Mouse (Mus musculus) embryonic facial prominence, embryonic 13.5 days (tissue): ENCODE measurements around the gene Sumo1. TPM values are rescaled to one million over a fixed set of nuclear protein-coding genes. Genes with fewer than 3 reads are reported as not detected.
"Not testable (repeated sequence)": the region's sequence is repeated elsewhere in the genome, so short reads cannot be mapped to it uniquely, and the experiment has no call there.

ENCODE experiments used
- ATAC-seq: fragments of 200-750 bp; cut with Nextera tagmentation; 2 replicates; pipeline ENCODE4 v1.8.0; 2017; ENCODE audit warnings: low read depth; ENCODE audit not compliant: insufficient number of reproducible peaks, insufficient read depth, low FRiP score, low TSS enrichment
- H3K27ac ChIP-seq: fragments of 300-500 bp; sonication (generic); 2 replicates; pipeline ENCODE4 v1.5.1; 2015; ENCODE audit warnings: moderate library complexity, mild to moderate bottlenecking, inconsistent platforms
- H3K27me3 ChIP-seq: fragments of 300-500 bp; sonication (generic); 2 replicates; pipeline ENCODE4 v1.6.1; 2015; ENCODE audit warnings: mild to moderate bottlenecking, inconsistent platforms
- H3K36me3 ChIP-seq: fragments of 300-500 bp; sonication (generic); 2 replicates; pipeline ENCODE4 v1.6.1; 2015; ENCODE audit warnings: mild to moderate bottlenecking, inconsistent platforms
- H3K4me1 ChIP-seq: fragments of 300-500 bp; sonication (generic); 2 replicates; pipeline ENCODE4 v1.6.1; 2015; ENCODE audit warnings: inconsistent platforms
- H3K4me2 ChIP-seq: fragments of 300-500 bp; sonication (generic); 2 replicates; pipeline ENCODE4 v1.6.1; 2015; ENCODE audit warnings: moderate library complexity, mild to moderate bottlenecking, inconsistent platforms
- H3K4me3 ChIP-seq: fragments of 300-500 bp; sonication (generic); 2 replicates; pipeline ENCODE4 v1.5.1; 2015; ENCODE audit warnings: mild to moderate bottlenecking, inconsistent platforms
- H3K9ac ChIP-seq: fragments of 300-500 bp; sonication (generic); 2 replicates; pipeline ENCODE4 v1.6.1; 2015; ENCODE audit warnings: mild to moderate bottlenecking, inconsistent platforms
- H3K9me3 ChIP-seq: fragments of 300-500 bp; sonication (generic); 2 replicates; pipeline ENCODE4 v1.6.1; 2016; ENCODE audit warnings: inconsistent platforms
- WGBS: fragments of 180-500 bp; shearing (Covaris S2); methylation state at CpG from one replicate; pipeline ENCODE4 v1.1.7; 2015; ENCODE audit warnings: mixed read lengths; 5-methylcytosine and 5-hydroxymethylcytosine counted together
- polyA plus RNA-seq: library from polyadenylated mRNA; unstranded; fragments of >200 nt; fragmentation: Nextera tagmentation; extraction: Ambion mirVana; gene quantifications from 2 replicates; pipeline ENCODE4 v1.2.1, GENCODE M21; 2015

Gene Sumo1
- polyA plus RNA-seq, 1 experiment from 2014 or later: 472 TPM

GRCm38 (mm10) chr1:59633056-59633455 is 37.6 kb downstream of the Sumo1 start:
- 21% methylated on average over 6 of the region's 6 CpGs for WGBS
- Histone ChIP-seq H3K9me3 (no peaks in the 10 kb centered on the region), H3K9ac (0 out of 2 replicates have a peak overlapping the region, but pooled peaks have one; percentile 18), H3K36me3 (no peaks in the 10 kb centered on the region), H3K4me2 (peak overlapping the region; percentile 33), H3K4me3 (peak overlapping the region; percentile 15; the same call in 1 of the 2 replicates), H3K27me3 (no peaks in the 10 kb centered on the region), H3K4me1 (peaks cover 8% of the 10 kb centered on the region), H3K27ac (peak overlapping the region; percentile 7; the same call in 1 of the 2 replicates)
- ATAC-seq: no peak

DNA sequence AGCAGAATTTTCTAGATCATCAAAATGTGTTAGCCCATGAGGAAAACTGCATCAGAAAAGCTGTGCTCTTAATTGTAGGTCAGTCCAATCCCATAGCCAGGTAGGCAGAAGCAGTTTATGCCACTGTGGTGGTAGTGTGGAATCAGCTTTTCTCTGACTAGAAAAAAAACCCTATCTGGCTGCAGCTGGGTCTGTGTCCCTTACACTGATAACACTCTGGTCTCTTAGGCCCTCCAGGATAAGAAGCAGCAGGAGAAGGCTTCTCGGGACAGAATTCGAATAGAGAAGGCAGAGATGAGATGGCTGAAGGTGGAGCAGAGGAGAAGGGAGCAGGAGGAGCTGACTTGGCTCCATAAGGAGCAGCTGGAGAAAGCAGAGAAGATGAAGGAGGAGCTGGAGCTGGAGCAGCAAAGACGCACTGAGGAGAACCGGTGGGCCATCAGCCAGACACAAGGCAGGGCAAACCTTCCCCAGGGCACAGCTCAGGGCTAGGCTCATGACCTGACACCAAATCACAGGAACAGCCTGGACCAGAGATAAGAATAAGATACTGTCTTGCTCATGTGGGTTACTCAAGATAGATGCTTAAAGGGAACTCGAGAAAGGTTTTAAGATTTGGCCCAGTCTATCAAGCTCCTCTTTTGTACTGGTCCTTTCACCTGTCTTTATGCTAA is 38.5 kb downstream of the Sumo1 start:
- Histone ChIP-seq H3K4me1 (peaks cover 8% of the 10 kb centered on the region), H3K36me3 (no peaks in the 10 kb centered on the region), H3K27ac (no peak overlapping the region), H3K27me3 (no peaks in the 10 kb centered on the region), H3K9me3 (no peaks in the 10 kb centered on the region), H3K4me3 (no peak overlapping the region), H3K9ac (no peak overlapping the region), H3K4me2 (no peak overlapping the region)
- 82% methylated on average over 5 of the region's 5 CpGs for WGBS
- ATAC-seq: no peak

DNA sequence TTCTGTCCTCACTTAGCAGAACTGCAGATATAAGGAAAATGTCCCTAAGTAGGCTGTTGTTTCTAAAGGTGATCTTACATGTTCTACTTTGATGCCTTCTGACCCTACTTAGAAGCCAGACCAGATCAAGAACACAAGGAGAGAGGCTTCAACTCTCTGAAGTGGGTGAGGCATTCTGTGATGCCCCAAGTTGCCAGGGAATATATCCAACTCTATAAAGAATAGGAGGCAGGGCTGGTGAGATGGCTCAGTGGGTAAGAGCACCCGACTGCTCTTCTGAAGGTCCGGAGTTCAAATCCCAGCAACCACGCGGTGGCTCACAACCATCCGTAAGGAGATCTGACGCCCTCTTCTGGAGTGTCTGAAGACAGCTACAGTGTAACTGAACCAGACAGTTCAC is 40.3 kb downstream of the Sumo1 start:
- not testable (repeated sequence) for H3K4me3 ChIP-seq, H3K4me1 ChIP-seq, H3K4me2 ChIP-seq, H3K36me3 ChIP-seq, H3K9ac ChIP-seq, H3K9me3 ChIP-seq, H3K27ac ChIP-seq, ATAC-seq, H3K27me3 ChIP-seq
- 91% methylated on average over 6 of the region's 6 CpGs for WGBS

DNA sequence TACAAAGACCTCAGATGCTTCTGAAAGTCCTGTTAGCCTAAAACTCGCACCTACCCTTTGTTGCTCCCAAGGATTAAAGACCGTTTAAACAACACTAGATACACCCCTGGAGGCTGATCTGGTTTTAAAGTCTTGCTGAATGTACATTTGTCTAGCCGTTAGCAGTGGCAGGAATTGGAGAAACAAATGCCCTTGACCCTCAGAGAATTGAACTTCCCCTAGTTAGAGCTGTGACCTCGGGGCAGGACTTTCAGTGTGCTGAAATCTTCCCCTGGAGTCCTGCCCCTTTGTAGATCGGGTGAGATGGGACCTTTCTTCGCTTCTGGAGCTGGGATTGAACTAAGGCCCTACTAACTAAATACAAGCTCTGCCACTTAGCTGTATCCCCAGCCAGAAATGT is 41.4 kb downstream of the Sumo1 start:
- H3K27me3 ChIP-seq: no peaks in the 10 kb centered on the region
- ATAC-seq: no peak
- 30% methylated on average over 6 of the region's 6 CpGs for WGBS
- no peak overlapping the region for H3K4me3 ChIP-seq
- H3K4me1 ChIP-seq: peaks cover 8% of the 10 kb centered on the region
- H3K9me3 ChIP-seq: no peaks in the 10 kb centered on the region
- H3K9ac ChIP-seq: no peak overlapping the region
- no peak overlapping the region for H3K27ac ChIP-seq
- no peak overlapping the region for H3K4me2 ChIP-seq
- no peaks in the 10 kb centered on the region for H3K36me3 ChIP-seq

DNA sequence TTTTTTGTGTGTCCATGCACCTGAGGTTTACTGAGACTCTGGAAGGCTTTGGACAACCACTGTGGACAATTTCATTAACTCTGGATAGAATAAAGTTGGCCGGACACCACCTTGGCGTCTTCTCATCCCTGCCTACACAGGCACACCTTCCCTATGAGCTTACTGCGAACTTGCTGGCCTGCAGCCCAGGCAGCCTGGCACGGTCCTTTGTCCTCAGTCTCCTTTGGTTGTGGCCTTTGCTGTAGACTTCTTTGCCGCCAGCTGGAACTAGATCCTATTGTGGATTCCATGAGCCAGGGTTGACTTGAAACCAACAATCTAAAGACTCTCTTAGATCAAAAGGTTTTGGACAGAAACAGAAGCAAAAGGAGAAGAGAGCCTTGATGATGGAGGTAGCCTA is 45.2 kb downstream of the Sumo1 start:
- Histone ChIP-seq H3K27ac (no peak overlapping the region), H3K4me3 (no peak overlapping the region), H3K9me3 (no peaks in the 10 kb centered on the region), H3K36me3 (no peaks in the 10 kb centered on the region), H3K4me1 (no peaks in the 10 kb centered on the region), H3K4me2 (no peak overlapping the region), H3K27me3 (no peaks in the 10 kb centered on the region), H3K9ac (no peak overlapping the region)
- ATAC-seq: no peak
- 85% methylated on average over 5 of the region's 5 CpGs for WGBS

- no peak overlapping the region for H3K27ac ChIP-seq
- no peak overlapping the region for H3K9ac ChIP-seq
- no peaks in the 10 kb centered on the region for H3K36me3 ChIP-seq
- H3K4me1 ChIP-seq: no peaks in the 10 kb centered on the region
- H3K27me3 ChIP-seq: no peaks in the 10 kb centered on the region
- H3K4me2 ChIP-seq: no peak overlapping the region
- WGBS: 25% methylated on average over 5 of the region's 5 CpGs
- ATAC-seq: peak; percentile 59; the same call in 1 of the 2 replicates
- H3K9me3 ChIP-seq: no peaks in the 10 kb centered on the region
- H3K4me3 ChIP-seq: no peak overlapping the region
Measured at GRCm38 (mm10) chr1:59623325-59624017, 47.2 kb downstream of the Sumo1 start.

DNA sequence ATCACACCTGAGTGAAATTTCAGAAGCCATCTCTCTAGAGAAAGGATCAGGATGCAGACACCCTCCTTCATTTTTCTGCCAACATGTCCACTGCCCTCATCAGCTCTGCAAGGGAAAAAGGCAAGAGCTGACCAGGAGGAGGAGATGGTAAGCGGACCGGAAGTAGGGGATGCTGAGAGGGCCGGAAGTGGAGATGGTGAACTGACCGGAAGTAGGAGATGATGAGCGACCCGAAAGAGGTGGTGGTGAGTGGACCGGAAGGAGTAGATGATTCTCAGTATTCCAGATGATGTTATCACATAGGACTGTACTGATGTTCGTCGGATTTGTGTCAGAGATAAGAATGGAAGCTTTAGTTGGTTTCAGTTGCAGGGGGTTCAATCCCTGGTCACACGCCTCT is 51.4 kb downstream of the Sumo1 start:
- Histone ChIP-seq H3K4me3 (no peak overlapping the region), H3K27me3 (no peaks in the 10 kb centered on the region), H3K27ac (no peak overlapping the region), H3K36me3 (no peaks in the 10 kb centered on the region), H3K9ac (no peak overlapping the region), H3K4me2 (no peak overlapping the region), H3K9me3 (no peaks in the 10 kb centered on the region), H3K4me1 (no peaks in the 10 kb centered on the region)
- WGBS: 88% methylated on average over 10 of the region's 10 CpGs
- no peak for ATAC-seq

GRCm38 (mm10) chr1:59615021-59615420 is 55.6 kb downstream of the Sumo1 start:
- no peaks in the 10 kb centered on the region for H3K36me3 ChIP-seq
- H3K9me3 ChIP-seq: no peaks in the 10 kb centered on the region
- H3K9ac ChIP-seq: no peak overlapping the region
- H3K27me3 ChIP-seq: no peaks in the 10 kb centered on the region
- ATAC-seq: no peak
- no peak overlapping the region for H3K27ac ChIP-seq
- no peak overlapping the region for H3K4me2 ChIP-seq
- WGBS: 81% methylated on average over 2 of the region's 2 CpGs
- no peaks in the 10 kb centered on the region for H3K4me1 ChIP-seq
- H3K4me3 ChIP-seq: no peak overlapping the region

GRCm38 (mm10) chr1:59613795-59614194 is 56.8 kb downstream of the Sumo1 start:
- no peak for ATAC-seq
- no peaks in the 10 kb centered on the region for H3K9me3 ChIP-seq
- WGBS: 44% methylated on average over 6 of the region's 6 CpGs
- no peak overlapping the region for H3K4me2 ChIP-seq
- H3K27ac ChIP-seq: no peak overlapping the region
- no peaks in the 10 kb centered on the region for H3K27me3 ChIP-seq
- H3K36me3 ChIP-seq: no peaks in the 10 kb centered on the region
- H3K4me1 ChIP-seq: no peaks in the 10 kb centered on the region
- no peak overlapping the region for H3K9ac ChIP-seq
- H3K4me3 ChIP-seq: no peak overlapping the region

DNA sequence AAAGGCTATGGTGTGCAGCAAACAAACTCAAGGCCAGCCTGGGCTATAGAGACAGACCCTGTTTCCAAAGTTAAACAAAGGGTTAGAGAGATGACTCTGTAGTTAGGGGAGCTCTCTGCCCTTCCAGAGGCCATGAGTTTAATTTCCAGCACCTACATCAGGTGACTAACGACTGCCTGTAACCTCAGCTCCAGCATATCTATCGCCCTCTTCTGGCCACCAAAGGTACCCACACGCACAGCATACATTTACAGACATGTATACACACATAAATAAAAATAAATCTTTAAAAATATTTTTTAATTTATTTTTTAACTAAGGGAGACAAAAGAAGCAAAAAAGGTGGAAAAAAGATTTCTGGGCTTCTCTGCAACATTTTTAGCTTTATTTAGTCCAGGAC is 59.7 kb downstream of the Sumo1 start:
- 90% methylated on average over 3 of the region's 3 CpGs for WGBS
- H3K4me3 ChIP-seq: no peak overlapping the region
- 0 out of 2 replicates have a peak, but pooled peaks cover 3% of the 10 kb centered on the region for H3K4me1 ChIP-seq
- H3K27ac ChIP-seq: no peak overlapping the region
- H3K9me3 ChIP-seq: no peaks in the 10 kb centered on the region
- ATAC-seq: no peak
- H3K36me3 ChIP-seq: no peaks in the 10 kb centered on the region
- no peak overlapping the region for H3K9ac ChIP-seq
- no peak overlapping the region for H3K4me2 ChIP-seq
- no peaks in the 10 kb centered on the region for H3K27me3 ChIP-seq

DNA sequence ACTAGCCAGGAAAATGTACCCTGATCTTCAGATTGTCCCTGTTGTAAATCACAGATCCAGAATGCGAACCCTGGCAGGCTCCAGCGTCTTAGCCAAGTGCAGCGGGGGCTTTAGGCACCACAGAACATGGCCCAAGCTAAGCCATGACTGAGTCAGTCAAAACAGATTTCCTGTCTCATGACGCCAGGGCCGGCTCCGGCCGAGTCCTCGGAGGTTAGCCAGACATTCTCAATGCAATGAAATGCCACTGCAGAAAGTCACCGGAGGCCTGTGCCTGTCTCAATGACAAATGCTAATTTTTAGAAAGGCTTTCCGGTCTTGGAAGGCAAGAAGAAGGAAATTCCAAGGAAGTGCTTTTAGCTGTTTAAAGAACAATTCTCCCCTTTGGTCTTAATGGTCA is 60.7 kb downstream of the Sumo1 start:
- no peak for ATAC-seq
- Histone ChIP-seq H3K4me1 (0 out of 2 replicates have a peak, but pooled peaks cover 3% of the 10 kb centered on the region), H3K9me3 (no peaks in the 10 kb centered on the region), H3K36me3 (no peaks in the 10 kb centered on the region), H3K27ac (no peak overlapping the region), H3K4me2 (no peak overlapping the region), H3K9ac (no peak overlapping the region), H3K4me3 (no peak overlapping the region), H3K27me3 (no peaks in the 10 kb centered on the region)
- 59% methylated on average over 10 of the region's 10 CpGs for WGBS

DNA sequence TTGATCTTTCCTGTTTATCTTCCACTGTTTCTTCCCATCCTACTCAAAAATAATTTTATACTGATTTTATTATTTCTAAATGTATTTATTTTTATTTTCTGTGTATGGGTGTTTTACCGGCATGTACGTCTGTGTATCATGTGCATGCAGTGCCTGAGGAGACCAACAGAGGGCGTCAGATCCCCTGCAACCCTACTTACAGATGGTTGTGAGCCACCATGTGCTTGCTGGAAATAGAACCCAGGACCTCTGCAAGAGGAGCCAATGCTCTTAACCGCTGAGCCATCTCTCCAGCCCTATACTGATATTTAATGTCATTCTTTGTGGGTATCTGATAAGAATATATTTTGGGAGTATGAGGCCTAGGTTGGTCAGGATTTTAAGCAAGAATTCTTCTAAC is 61.2 kb downstream of the Sumo1 start:
- WGBS: 84% methylated on average over 4 of the region's 4 CpGs

More for the DNA sequence above, 61.2 kb downstream of the Sumo1 start:
- Histone ChIP-seq H3K4me3 (no peak overlapping the region), H3K9me3 (no peaks in the 10 kb centered on the region), H3K4me2 (no peak overlapping the region), H3K9ac (no peak overlapping the region), H3K27ac (no peak overlapping the region), H3K27me3 (no peaks in the 10 kb centered on the region), H3K36me3 (no peaks in the 10 kb centered on the region), H3K4me1 (0 out of 2 replicates have a peak, but pooled peaks cover 3% of the 10 kb centered on the region)
- no peak for ATAC-seq
